Mouse (Mus musculus) retina, adult 2 months (tissue): ENCODE measurements around the gene Ankrd39.

Source experiments
- DNase-seq: peaks from one replicate; pipeline ENCODE4 v3.0.0-alpha.2; 2012; ENCODE audit warnings: low read depth, low spot score

Gene Ankrd39

DNA sequence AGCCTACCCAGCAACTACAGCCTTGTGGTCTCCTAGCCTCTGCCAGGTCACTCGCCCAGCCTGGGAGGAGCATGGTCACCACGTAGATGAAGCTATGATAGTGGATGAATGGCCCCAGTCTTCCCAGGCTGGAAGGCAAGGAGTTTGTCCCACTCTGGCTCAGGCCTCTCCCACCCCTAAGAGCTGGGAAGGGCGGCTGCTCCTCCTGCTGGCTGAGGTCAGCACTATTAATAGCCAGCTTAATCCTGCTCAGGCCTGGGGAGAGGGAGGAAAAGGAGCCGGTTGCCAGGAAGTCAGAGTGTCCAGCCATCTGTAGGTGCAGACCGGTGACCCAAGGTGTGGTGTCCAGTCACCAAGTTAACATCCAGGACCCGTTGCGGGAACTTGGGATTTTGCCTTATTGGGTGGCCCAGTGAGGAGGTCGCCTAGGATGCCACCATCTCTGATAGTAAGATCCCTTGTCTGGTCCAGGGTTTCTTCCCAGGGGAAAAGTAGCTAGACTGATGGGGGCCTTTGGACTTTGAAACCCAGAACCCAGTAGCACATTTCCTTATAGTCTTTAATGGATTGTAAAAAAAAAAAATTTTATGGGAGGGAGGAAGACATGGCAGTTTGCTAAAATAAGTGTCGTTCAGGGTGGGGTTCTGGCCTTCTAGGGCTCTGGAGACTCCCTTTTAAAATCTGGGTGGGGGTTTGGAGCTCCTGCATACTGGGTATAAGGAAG is 54.7 kb downstream of the Ankrd39 start:
- peak; percentile 78 for DNase-seq

DNA sequence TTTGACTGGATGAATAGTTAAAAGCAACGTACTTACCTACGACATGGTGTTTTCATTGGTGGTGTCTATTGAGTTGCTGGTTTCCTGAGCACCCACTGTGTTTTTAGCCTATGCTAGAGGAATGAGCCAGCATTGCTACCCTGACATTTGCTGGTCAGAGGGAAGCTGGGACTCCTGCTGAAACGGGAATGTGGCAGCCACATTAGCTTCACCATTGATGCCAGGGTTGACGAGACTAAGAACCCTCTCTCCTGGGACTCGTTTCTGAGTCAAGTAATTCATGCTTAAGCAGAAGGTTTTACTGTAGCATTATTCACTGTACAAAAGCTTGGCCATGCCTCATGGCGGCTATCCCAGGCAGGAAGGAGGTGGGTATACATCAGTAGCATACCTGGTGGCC is 57.6 kb downstream of the Ankrd39 start:
- no peak for DNase-seq
